Mouse (Mus musculus) myocyte (in vitro differentiated cells): ENCODE measurements around the gene Ppp1r3g.

ENCODE experiments used
- CEBPB ChIP-seq: IDR thresholded peaks from 2 replicates; pipeline ENCODE4 v1.6.1; 2011; ENCODE audit warnings: mild to moderate bottlenecking, moderate library complexity; ENCODE audit not compliant: poor library complexity, insufficient read depth, severe bottlenecking
- E2F4 ChIP-seq: IDR thresholded peaks from one replicate; pipeline ENCODE4 v1.6.1; 2011; ENCODE audit warnings: mild to moderate bottlenecking, control low read depth, moderate library complexity; ENCODE audit not compliant: insufficient read depth
- MAX ChIP-seq: IDR thresholded peaks from one replicate; pipeline ENCODE4 v1.6.1; 2011; ENCODE audit warnings: low read depth, mild to moderate bottlenecking, control low read depth
- MYOD1 ChIP-seq, 3 experiments: IDR thresholded peaks; one replicate each; pipeline ENCODE4 v1.6.1; 2011; ENCODE audit warnings: control low read depth in 2 of 3, low read depth in 2 of 3, mild to moderate bottlenecking in 2 of 3, moderate library complexity in 1 of 3; ENCODE audit not compliant: insufficient read length in 2 of 3, control insufficient read depth in 1 of 3
- MYOG ChIP-seq, 3 experiments: IDR thresholded peaks; one replicate each; pipeline ENCODE4 v1.6.1; 2011; ENCODE audit warnings: control low read depth in 2 of 3, low read depth in 2 of 3, mild to moderate bottlenecking in 2 of 3; ENCODE audit not compliant: insufficient read length in 2 of 3, control insufficient read depth in 1 of 3, insufficient read depth in 1 of 3
- POLR2A ChIP-seq: IDR thresholded peaks from one replicate; pipeline ENCODE4 v1.6.1; 2011; ENCODE audit warnings: low read depth, mild to moderate bottlenecking, control low read depth, moderate library complexity; ENCODE audit not compliant: insufficient read length
- POLR2AphosphoS2 ChIP-seq: IDR thresholded peaks from one replicate; pipeline ENCODE4 v1.6.1; 2011; ENCODE audit warnings: low read depth, control low read depth; ENCODE audit not compliant: insufficient read length
- REST ChIP-seq: IDR thresholded peaks from one replicate; pipeline ENCODE4 v1.6.1; 2011; ENCODE audit warnings: mild to moderate bottlenecking, control low read depth, moderate library complexity; ENCODE audit not compliant: insufficient read depth, insufficient read length
- SRF ChIP-seq: IDR thresholded peaks from one replicate; pipeline ENCODE4 v1.6.1; 2011; ENCODE audit warnings: low read depth; ENCODE audit not compliant: control insufficient read depth, insufficient read length
- TCF12 ChIP-seq: IDR thresholded peaks from one replicate; pipeline ENCODE4 v1.6.1; 2011; ENCODE audit warnings: mild to moderate bottlenecking, control low read depth; ENCODE audit not compliant: poor library complexity, insufficient read depth, severe bottlenecking
- USF1 ChIP-seq: IDR thresholded peaks from one replicate; pipeline ENCODE4 v1.6.1; 2011; ENCODE audit warnings: low read depth, mild to moderate bottlenecking, control low read depth, moderate library complexity

DNA sequence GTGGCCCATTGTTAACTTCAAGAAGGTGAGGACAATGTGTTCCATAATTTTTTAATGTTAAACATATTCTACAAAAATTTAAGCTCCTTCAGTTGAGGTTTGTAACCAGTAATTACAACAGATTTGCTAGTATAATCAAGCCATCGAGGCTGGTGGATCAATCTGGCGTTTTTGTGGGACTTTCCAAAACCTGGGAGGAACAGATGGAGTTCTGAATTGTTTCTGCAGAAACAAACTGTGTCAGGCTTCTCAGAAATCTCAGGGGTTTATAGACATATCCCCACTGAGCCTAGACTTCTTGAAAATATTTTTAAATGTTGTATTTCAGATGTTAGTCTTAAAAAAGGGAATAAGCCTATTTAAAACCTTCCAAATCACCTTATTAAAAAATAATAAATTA lies 20.6 kb upstream of the Ppp1r3g start:
- TF ChIP-seq REST (no peak), E2F4 (no peak), POLR2A (no peak), SRF (no peak), TCF12 (no peak), USF1 (no peak), MYOD1 (IDR thresholded peaks at IDR 0.05; ENCODE audit: control insufficient read depth in 1 of 3, insufficient read length in 2 of 3, low read depth in 2 of 3) (no peak), CEBPB (no peak), MYOG (IDR thresholded peaks at IDR 0.05; ENCODE audit: control insufficient read depth in 1 of 3, insufficient read depth in 1 of 3, insufficient read length in 2 of 3, low read depth in 2 of 3) (no peak), MAX (no peak), POLR2AphosphoS2 (no peak)
